Mouse (Mus musculus) thymus, postnatal 4 days (tissue): ENCODE measurements at regions not wholly inside any gene's neighbourhood (a gene's known extent, or its start where the extent isn't known, plus 50 kb on each side); places are given as distances from the start of the nearest gene placed in this dataset.
A peak's percentile ranks its signal among the peaks of the same experiment; 100 is the strongest.

Experiments used
- DNase-seq: peaks from one replicate; pipeline ENCODE4 v3.0.0; 2021

DNA sequence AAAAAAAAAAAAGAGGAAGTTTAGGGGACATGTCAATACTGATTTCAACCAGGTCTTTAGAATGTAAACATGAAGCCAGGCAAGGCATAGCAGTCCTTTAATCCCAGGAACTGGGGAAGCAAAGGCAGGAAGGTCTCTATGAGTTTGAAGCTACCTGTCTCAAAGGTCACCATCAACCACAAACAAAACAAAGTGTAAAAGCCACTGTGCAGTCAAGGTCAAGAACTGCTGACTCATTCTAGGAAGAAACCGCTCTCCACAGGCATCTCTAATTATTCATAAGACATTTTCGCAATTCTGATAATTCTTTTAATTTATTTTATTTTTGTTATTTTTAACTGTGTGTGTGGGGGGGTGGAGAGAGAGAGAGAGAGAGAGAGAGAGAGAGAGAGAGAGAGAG, 364.0 kb downstream of the Cntnap4 start:
- no peak for DNase-seq

DNA sequence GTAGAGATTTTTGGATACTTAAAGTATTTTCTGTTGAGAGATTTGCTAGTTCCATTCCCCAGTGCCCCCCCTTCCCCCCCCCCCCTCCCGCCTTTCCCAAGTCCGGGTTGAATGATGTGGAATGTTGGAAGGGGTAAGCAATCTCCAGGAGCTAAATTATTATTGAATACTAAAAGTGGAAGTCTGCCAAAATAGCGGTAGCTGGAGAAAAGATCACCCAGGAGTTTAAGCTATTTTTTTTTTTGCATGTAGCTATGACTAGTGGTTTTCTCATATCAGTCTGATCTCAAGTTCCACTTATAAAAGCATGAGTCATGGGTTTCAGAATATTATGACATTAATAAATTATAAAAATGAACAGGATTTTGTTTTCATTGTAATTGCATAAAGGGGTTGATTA, 365.6 kb downstream of the Cntnap4 start:
- no peak for DNase-seq

DNA sequence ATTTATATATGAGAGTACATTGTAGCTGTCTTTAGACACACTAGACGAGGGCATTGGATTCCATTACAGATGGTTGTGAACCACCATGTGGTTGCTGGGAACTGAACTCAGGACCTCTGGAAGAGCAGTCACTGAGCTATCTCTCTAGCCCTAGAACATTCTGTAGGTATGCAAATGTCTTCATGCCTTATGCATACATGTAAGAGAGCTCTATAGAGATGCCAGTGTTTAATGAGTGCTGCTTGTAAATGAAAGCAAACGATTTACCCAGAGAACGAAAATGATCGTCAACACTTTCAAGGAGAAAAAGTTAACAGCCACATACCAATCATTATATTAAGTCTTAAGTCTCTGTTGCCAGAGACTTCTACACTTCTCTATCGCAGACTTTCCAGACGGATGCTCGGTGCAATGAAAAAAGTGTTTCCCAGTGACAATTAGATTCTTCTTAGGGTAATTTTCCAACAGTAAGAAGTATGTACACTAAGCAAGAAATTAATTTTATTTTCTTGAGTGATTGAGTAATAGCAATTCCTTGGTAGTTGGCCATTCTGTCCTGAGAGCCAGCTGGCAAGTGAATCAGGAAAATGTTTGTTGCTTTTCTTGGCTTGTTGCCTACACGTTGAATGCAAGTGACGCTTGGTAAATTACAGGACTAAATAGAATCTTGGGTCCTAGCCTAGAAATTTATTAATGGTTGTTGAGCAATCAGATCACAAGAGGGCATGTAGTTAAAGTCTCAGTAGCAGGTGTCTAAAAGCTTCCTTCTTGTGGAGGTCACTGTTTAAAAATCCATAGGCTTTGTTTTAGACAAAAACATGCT, 366.3 kb downstream of the Cntnap4 start:
- DNase-seq = no peak

DNA sequence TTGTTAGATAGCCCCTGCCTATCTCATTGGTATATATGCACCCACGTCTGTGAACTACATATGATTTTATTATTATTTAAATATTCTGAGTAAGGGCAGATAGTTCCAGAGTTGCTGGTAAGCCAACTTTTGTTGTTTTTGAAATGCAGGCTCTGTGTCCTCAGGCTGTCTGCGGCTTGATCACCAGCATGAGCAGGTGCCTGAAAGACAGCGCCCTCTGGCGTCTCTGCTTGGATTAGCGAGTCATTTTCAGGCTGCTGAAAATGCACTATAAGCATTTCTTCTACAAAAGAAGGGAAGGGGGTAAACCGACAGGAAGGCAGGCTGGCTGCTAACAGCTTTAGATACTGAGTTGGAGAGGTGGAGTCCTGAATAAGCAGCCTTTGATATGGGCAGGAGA, 402.6 kb downstream of the Cntnap4 start:
- peak; percentile 43 for DNase-seq

DNA sequence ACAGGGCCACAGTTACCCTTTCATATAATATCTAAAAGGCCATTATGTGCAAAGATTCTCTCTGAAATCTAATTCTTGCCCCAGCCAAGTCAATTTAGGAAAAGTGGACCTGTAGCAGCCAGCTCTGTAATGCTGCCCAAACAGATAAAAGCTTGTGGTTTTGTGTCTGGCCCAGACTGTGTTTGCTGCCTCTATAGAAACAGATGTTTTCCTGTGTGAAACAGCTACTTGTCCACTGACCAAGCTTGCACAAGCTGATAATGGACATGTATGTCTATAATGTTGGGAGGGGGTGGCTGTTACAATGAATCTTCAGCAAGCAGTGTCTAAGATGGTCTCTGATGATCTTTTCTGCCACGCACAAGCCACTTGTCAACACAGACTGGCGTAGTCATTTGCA, 405.9 kb downstream of the Cntnap4 start:
- DNase-seq = no peak

DNA sequence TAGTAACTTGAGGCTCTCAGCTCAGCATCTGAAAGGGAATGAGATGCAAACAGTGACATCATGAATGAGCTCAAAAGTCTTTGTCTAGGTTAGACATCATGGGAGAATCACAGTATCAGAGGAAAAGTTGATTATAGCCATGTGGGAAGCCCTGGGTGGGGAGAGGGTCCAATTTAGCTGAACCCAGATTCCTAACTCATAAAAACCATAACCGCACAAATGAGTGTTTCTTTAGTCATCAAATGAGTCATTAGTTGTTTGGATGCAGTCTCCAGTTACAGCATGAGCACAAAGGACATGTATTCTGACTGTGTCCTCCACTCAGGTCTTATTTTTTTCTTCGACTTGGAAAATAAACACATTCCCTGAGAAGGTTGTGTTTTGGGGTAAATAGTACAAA, 406.5 kb downstream of the Cntnap4 start:
- no peak for DNase-seq

DNA sequence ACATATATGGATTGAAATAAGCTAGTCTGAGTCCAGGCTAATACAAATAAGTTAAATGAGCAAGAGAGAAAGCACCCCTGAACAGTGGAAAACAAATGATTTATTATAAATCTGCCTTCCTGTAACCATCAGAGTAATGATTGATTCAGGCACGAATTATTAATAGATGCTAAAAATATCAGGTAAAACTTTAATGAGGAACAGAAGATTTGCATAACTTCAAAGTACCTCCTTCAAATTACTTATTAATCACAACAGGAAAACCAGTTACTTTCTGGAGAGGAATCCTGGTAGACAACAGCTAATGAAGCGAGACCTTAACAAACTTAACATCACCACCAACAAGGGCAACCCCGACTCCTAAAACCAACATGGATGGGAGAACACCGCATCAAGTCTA, 423.9 kb downstream of the Cntnap4 start:
- DNase-seq = no peak

DNA sequence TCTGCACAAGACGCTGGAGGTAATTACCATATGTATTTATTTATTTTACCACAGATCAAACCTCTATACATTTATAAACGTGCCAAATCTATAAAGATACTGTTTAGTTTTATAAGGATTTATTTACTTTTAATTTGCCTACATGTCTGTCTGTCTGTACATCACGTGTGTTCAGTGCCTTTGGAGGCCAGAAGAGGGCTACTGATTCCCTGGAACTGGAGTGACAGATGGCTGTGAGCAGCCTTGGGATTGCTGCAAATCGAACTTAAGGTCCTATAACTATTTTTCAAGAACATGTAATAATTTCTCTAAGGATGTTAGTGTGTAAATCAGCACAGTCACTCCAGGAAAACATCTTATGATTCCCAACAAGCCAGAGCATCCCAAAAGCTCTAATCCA, 437.5 kb downstream of the Cntnap4 start:
- DNase-seq = no peak

DNA sequence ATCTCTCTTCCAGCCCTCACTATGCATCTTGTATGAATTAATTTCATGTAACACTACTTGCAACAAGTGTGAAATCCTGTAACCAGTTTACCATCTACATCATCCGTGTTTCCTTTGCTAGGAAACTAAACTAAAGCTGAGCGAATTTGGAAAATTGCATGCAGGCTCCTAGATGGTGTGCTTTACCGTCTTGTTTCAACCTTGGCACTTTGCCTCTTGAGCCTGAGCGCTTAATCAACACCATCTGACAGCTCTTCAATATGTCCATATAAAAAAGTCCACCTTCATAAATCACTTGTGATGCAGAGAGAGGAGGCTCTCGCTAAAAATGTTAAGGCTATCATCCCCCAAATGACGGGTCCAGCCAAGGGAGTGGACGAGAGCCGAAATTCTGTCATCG, 459.0 kb downstream of the Cntnap4 start:
- DNase-seq = no peak

DNA sequence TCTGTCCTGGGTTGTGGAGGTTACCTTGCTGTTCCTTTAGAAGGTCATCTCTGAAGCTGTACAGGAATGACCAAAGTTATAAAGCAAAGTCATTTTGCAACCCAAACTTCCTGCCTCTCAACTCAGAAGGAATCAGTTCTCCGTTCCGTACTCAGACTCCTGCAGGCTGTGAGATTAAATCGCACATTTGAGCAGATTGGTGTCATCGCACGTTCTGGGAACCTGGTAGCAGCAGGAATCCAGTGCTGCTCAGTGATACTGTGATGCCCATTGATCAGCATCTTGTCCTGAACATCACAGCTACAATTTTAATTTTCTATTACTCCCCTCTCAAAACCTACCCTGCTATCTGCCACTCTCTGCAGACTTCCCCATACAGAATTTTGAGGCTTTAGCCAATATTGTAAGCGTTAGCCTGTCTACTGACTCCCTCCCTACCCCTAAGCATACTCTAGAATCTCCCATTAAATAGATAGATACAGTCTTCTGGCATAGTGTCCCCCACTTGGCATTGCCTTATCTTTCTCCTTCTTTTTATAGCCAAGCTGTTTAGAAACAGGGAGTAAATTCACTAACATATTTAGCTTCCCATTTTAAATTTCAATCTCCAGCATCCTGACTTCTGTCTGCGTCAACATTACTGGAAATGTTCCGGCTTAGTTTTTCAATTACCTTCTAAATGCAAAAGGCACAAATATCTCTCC, 482.1 kb downstream of the Cntnap4 start:
- DNase-seq = no peak

DNA sequence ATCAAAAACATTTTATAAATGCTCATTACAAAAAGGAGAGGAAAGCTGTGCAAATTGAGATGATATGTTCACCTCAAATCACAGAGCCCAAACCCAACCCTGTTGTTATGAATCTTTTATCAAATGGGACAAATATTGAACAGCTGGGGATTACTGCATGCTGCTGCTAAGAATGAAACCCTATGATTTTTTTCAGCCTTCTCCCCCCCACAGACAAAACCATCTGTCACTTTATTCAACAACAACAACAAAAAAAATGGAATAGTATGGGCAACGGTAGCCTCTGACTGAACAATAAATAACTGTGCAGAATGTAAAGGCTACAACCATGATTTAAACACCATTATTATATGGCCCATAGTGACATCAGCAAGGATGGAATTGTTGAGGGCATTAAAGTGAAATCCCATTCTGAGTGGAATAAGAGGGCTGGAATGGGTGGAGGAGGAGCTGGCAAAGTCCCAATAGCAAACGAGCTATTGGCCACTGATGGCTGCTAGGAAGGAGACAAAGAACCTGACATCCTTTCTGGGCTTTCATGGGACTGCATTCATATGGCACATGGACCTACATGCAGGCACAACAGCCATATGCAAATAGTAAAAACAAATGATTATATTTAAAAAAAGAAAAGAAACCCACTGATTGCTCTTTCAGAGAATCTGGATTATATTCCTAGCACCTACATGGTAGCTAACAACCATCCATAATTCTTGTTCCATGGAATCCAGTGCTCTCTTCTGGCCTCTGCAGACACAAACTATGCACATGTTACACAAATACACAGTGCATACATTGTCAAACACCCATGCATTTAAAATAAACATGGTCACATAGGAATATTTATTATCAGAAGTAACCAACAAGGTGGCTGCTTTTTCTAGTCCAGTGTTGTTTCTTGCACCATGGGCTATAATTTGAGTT, 495.7 kb downstream of the Cntnap4 start:
- DNase-seq = no peak

DNA sequence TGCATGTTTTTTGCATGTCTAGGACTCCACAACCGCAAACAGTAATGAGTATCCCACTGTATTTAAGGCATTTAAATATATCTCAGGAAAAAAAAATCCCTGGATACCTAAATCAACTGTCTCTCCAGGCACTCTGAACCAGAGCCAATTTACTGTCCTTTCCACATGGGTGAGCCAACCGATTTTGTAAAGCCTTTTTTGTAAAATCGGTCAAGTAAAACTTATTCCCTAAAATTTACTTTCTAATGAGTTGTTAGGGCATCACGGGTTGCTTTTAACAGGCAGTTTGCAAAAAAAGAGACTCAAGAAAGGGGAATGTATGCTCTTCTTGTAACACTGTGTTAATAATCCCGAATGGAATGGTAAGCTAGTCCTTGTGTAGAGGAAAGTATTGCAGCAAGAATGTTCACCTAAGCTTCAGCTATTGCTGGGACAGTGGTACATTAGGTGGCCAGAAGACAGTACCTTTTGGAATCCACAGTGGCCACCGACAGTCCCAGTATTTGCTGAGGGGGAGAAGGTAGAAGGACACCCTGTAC, 496.4 kb downstream of the Cntnap4 start:
- DNase-seq = no peak

DNA sequence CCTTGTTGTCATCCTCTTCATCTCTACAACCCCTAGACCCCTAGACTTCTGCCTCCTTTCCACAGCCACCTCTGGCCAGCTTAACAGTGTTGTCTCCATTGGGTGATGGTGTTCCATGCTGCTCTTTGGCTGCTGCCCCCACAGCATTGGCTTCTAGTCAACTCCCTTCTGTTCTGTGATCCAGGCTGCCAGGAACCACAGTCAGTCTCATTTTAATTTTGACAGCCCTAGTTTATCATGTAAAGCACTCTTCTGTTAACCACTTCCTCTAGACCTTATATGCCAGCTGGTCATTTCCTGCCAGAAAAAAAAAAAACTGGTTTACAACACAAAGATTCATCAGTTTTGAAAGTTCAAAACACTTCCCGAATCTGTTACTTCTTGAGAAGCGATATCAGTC, 514.1 kb downstream of the Cntnap4 start:
- DNase-seq = no peak

DNA sequence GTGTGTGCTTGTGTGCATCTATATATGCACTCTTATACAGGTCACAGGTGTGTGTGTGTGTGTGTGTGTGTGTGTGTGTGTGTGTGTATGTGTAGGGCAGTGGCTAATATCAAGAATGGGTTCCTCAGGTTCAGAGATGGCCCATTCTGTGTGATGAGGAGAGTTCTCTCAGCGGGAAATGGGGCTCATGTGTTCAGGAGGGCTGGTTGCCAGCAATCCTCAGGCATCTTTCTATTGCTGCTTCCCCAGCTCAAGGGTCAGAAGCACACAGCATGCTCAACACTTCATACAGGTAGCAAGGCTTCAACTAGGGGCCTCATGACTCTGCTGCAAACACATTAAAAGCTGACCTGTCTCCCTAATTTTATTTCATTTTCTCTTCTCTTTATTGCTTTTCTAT, 517.7 kb downstream of the Cntnap4 start:
- no peak for DNase-seq

DNA sequence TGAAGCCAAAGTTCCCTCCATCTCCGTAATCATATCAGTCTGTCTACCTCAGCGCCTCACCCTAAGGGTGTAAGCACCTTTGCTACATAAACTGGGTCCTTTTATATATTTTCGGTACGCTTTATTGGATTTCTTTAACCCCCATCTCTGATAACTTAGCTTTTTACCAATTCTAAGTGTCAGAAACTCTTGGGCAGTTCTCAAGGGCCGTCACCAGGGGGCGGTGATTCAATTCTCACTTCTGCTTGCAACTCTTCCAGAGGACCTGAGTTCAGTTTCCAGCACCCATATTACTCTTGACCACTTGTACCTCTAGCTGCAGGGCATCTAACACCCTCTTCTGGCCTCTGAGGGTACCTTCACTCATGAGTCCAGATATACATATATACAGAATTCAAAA, 523.7 kb upstream of the Mon1b start:
- peak; percentile 11 for DNase-seq

DNA sequence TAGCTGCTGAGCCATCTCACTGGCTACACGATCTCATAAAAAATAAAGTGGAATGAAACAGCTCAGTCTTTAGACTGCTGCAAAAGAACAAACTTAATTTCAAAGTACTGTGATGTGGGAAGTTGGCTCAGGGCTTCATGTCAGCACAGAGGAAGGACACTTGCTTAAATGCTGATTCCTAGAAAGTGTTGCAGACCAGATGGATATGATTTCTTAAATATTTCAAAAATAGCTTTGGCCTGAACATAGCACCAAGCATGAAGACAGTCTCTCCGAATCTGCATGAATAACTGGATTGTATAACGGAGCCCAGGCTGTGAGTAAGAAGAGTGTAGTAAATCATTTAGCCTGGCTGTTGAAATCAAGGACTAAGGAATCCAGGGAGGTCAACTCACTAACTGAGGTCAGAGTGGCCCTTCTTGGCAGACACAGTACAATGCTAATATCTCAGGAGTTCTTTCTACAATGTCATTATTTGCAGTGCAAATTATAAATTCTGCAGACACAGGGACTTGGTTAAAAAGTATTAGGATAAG, 521.2 kb upstream of the Mon1b start:
- DNase-seq = no peak

DNA sequence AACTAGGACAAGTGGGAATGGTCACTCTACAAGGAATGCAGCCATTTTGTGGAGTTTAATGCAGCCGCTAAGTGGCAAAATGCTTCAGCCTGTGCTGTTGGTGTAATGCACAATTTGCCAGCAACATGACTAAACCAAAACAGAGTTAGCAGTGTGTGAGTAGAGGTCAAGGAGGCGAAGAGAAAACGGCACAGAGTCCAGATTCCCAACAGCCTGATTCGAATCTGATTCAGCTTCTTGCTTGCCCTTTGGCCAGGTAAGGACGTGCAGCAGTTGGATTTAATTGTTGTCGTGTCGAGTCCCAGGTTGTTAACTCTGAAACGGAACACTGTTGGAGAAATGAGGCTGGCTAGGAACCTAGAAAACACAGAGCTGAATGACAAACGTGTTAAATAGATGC, 518.1 kb upstream of the Mon1b start:
- no peak for DNase-seq

DNA sequence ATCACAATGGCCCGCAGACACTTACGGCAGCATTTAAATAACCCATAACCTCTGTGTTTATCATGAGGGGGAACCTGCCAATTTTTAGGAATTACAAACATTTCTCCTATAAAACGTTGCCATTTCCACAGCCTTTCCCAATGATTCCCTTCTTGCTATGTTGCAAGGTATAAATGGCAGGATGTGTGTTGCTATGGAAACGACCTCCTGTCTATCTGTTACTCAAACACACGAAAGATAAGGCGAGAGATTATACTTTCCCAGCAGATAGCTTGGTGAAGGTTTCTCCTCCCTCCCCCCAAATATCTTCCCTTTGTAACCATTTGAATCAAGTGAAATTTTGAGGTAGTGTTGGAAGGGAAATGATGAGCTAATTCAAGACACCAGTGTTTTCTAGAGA, 509.8 kb upstream of the Mon1b start:
- DNase-seq = no peak

DNA sequence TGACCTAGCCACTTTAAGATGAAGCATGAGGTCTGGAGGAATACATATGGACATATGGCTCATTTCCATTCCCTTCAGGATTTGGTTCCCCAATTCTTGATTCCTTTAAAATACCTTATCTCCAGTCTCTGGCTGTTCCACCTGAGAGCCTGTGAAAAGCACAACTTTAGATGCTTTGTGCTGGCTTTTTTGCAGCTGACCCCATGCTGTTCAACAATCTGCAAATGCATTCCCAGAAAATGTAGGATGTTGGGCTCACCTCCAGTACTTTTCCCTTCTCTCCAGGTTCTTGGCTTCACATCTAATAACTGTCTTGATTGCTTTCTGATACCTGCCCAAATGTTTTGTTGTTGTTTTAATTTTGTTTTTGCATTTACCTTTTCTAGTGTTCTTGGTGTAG, 498.0 kb upstream of the Mon1b start:
- DNase-seq = no peak

DNA sequence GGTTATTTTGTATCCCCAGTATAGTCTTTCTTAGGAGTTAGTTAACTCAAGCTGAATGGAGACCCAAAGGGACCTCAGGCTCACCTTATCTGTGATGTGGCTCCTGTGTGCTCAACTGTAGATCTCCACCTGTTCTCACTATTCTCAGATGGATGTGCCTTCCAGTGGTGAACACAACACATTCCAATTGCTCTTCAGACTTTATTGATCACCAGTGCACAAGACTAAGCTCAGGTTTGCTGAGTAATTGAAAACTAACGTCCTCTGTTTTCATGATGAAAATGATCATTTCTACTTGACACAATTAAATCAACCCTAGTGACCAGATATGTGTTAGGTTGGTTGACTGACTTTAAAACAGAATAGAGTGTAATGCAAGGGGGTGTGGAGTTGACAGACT, 495.4 kb upstream of the Mon1b start:
- DNase-seq = no peak

DNA sequence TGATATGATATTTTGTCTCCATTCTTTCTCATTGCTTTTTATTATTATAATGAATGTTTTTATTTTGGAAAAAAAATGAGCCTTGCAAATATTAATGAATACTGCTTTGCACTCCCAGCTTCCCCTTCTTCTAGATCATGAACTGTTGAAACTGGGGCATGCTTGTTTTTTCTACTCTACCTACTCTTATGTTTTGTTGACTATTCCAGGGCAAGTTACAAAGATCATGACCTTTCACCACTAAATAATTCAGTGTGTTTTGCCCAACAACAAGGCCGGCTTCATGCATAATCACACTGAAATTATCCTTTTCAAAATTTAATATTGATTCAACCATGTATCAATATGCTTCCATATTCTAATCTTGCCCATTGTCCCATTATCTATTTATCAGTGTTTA, 494.3 kb upstream of the Mon1b start:
- no peak for DNase-seq

DNA sequence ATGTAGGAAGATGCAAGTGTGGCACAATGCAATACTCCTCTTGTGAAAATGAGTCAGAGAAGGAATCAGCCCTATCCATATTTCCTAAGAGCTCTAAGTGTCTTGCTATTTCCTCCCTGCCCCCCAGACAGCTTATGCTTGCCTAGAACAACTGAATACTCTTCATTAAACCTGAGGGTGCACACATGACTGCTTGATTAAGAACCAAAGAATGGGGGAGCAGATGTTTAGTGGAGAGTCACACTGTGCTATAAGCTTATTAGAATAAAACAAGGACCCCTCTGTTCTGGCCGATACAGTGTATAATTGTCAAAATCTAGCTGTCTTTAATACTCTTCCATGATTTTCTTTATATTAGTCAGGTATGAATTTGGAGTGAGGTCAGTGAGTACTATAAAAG, 458.8 kb upstream of the Mon1b start:
- no peak for DNase-seq

DNA sequence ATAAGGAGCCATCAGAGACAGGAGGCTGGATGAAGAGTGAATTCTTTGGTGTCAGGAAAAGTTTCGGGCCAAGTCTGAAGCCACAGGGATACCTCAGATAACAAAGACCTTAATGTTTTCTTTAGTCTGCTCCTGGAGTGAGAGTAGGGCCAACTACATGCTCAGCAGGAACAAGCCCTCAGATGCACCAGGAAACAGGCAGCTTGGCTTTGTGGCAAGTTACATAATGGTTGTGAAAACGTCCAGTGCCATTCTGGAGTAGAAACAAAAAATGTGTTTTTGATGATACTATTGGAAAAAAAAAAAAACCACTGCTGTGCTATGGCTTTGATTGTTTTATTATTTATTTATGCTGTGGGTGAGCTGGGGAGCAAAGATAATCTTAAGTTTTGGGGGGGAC, 452.2 kb upstream of the Mon1b start:
- no peak for DNase-seq
